ENCODE assay signal across 45 mouse cellular contexts in the genomic region with DNA sequence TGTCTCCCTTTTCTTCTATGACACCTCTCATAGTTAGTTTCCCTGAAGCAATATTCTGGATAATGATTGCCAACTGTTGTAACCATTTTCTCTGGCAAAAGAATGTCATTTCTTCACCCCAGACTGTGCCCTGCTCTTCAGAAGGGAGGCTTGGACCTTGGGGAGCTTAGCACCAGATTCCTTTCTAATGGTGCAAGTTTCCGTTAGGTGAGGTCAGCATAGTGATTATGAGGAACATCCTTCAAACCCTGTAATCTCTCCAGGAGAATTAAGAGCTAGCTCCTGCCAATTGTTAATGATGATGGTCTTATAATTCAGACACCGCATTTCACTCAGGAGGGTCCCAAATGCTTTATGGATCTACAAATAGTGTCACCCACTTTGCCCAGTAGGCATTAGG. TPM values are rescaled to one million over a fixed set of nuclear protein-coding genes. Genes with fewer than 3 reads are reported as not detected.
"Had no signal": no experiment of that assay in that cellular context is flagged by ENCODE, and none has a peak within 500 bp of the region (broad histone marks: within the 10 kb centered on the region; RNA-seq: fewer than 3 reads in every experiment).

No protein-coding gene starts in this region.

- H3K36me3 ChIP-seq: limb, embryonic 10.5 days; limb, embryonic 12.5 days; limb, embryonic 13.5 days; limb, embryonic 15.5 days; liver, embryonic 12.5 days; liver, embryonic 13.5 days; liver, embryonic 15.5 days; lung, embryonic 15.5 days; midbrain, embryonic 10.5 days; midbrain, embryonic 12.5 days; midbrain, embryonic 15.5 days; neural tube, embryonic 12.5 days had no signal

- DNase-seq: left cerebral cortex, postnatal 4 days; liver; liver, embryonic 13.5 days; liver, postnatal 0 days; lung, adult 18-20 months; lung, adult 2 months; lung, embryonic 14.5 days; lung, postnatal 10 days; lung, postnatal 14 days; lung, postnatal 36 days; lung, postnatal 4 days; midbrain, embryonic 14.5 days had no signal

- H3K27me3 ChIP-seq: limb, embryonic 12.5 days; limb, embryonic 13.5 days; limb, embryonic 15.5 days; liver, embryonic 12.5 days; liver, embryonic 13.5 days; liver, embryonic 15.5 days; midbrain, embryonic 15.5 days had no signal

- H3K27ac ChIP-seq: limb, embryonic 10.5 days; limb, embryonic 12.5 days; limb, embryonic 13.5 days; limb, embryonic 15.5 days; liver, embryonic 12.5 days; liver, embryonic 13.5 days; liver, embryonic 14.5 days; liver, embryonic 15.5 days; lung, embryonic 15.5 days; macrophage; midbrain, embryonic 10.5 days; midbrain, embryonic 12.5 days; midbrain, embryonic 15.5 days; neural tube, embryonic 12.5 days had no signal

- H3K9me3 ChIP-seq: limb, embryonic 15.5 days; liver, embryonic 15.5 days; lung, embryonic 15.5 days; midbrain, embryonic 12.5 days; midbrain, embryonic 15.5 days had no signal

- H3K4me1 ChIP-seq: limb, embryonic 10.5 days; limb, embryonic 12.5 days; limb, embryonic 13.5 days; limb, embryonic 15.5 days; liver, embryonic 12.5 days; liver, embryonic 13.5 days; liver, embryonic 15.5 days; lung, embryonic 15.5 days; megakaryocyte, embryonic 14.5 days; midbrain, embryonic 15.5 days had no signal

- H3K9ac ChIP-seq: limb, embryonic 12.5 days; limb, embryonic 13.5 days; limb, embryonic 15.5 days; liver, embryonic 12.5 days; liver, embryonic 13.5 days; liver, embryonic 14.5 days; liver, embryonic 15.5 days; liver, postnatal 0 days; lung, embryonic 14.5 days; lung, embryonic 15.5 days; midbrain, embryonic 12.5 days; midbrain, embryonic 15.5 days; neural tube, embryonic 12.5 days had no signal

- H3K4me3 ChIP-seq: limb, embryonic 10.5 days; limb, embryonic 12.5 days; limb, embryonic 13.5 days; limb, embryonic 15.5 days; liver, embryonic 12.5 days; liver, embryonic 13.5 days; liver, embryonic 15.5 days; lung, embryonic 15.5 days; megakaryocyte, embryonic 14.5 days; midbrain, embryonic 10.5 days; midbrain, embryonic 12.5 days; midbrain, embryonic 15.5 days; myocyte; neural tube, embryonic 12.5 days had no signal

- H3K4me2 ChIP-seq: limb, embryonic 12.5 days; limb, embryonic 13.5 days; limb, embryonic 15.5 days; liver, embryonic 11.5 days; liver, embryonic 12.5 days; liver, embryonic 13.5 days; liver, embryonic 15.5 days; lung, embryonic 14.5 days; lung, embryonic 15.5 days; midbrain, embryonic 12.5 days; midbrain, embryonic 15.5 days; neural tube, embryonic 12.5 days had no signal

- ATAC-seq: liver, embryonic 12.5 days; liver, postnatal 0 days; lung, postnatal 0 days; midbrain, embryonic 15.5 days; midbrain, embryonic 16.5 days had no signal

RNA-seq across cellular contexts. Expression of a gene that starts 19.5 kb away (rescaled TPM):
- total RNA-seq: left cerebral cortex, adult 8-10 months; left cerebral cortex, postnatal 10 days; left cerebral cortex, postnatal 14 days; left cerebral cortex, postnatal 25 days; left cerebral cortex, postnatal 36 days; left cerebral cortex, postnatal 4 days; liver, adult 2 months; megakaryocyte progenitor cell, adult 5-6 weeks; megakaryocyte, adult 5-6 weeks; megakaryocyte-erythroid progenitor cell, adult 5-6 weeks; monocyte, adult 5-6 weeks had no signal
- polyA plus RNA-seq: limb, embryonic 10.5 days; limb, embryonic 11.5 days; limb, embryonic 12.5 days; limb, embryonic 13.5 days; limb, embryonic 14.5 days; limb, embryonic 15.5 days; liver, adult 2 months; liver, embryonic 11.5 days; liver, embryonic 12.5 days; liver, embryonic 13.5 days; liver, embryonic 14.5 days; liver, embryonic 15.5 days; liver, embryonic 16.5 days; liver, postnatal 0 days; lung, embryonic 14.5 days; lung, embryonic 15.5 days; lung, embryonic 16.5 days; lung, postnatal 0 days; macrophage; midbrain, postnatal 0 days; myocyte had no signal
